Mouse (Mus musculus) kidney, adult 2 months (tissue): ENCODE measurements at regions not wholly inside any gene's neighbourhood (a gene's known extent, or its start where the extent isn't known, plus 50 kb on each side); places are given as distances from the start of the nearest gene placed in this dataset.

Experiments used
- CTCF ChIP-seq: fragments of 200-500 bp; conservative IDR thresholded peaks from 2 replicates; pipeline ENCODE4 v1.5.1; 2011; ENCODE audit warnings: low read depth, mild to moderate bottlenecking, control low read depth, low read length, moderate library complexity, mixed read lengths; ENCODE audit not compliant: insufficient read depth, insufficient read length
- POLR2A ChIP-seq: fragments of 200-500 bp; IDR thresholded peaks from one replicate; pipeline ENCODE4 v1.6.1; 2011; ENCODE audit warnings: low read depth, low read length, control low read depth

DNA sequence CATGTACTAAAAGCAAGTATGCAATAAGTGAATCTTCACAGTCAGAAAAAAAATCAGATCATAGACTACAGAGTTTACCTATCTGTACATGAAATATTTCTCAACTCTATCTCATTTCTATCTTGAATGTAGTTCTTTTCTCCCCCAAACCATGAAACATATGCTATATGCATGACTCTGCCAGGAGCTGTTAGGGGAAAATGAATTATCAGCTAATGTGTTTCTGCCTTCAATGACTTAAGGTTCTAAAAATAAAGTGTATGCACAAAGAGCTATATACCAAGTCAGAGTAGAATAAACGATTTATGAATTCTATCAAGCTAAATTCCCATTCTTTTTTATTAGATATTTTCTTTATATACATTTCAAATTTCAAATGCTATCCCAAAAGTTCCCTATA is 388.4 kb upstream of the Impad1 start:
- TF ChIP-seq POLR2A (no peak), CTCF (no peak)
